Mouse (Mus musculus): ENCODE data around the gene Krtap5-4. TPM values are rescaled to one million over a fixed set of nuclear protein-coding genes. Genes with fewer than 3 reads are reported as not detected.

Krtap5-4 gene
- not detected in 2 replicates for polyA plus RNA-seq (2015; fragmentation: Nextera tagmentation; extraction: Ambion mirVana)

GRCm38 (mm10) chr7:142303249-142303648, at the start of gene Krtap5-4:
Gene Krtap5-4 (plus strand): TSS chr7:142303549.

GRCm38 (mm10) chr7:142258254-142258653, 45.1 kb upstream of the Krtap5-4 start, which contains the start of gene Gm2431:
Gene Gm2431 (minus strand): TSS chr7:142258354.

GRCm38 (mm10) chr7:142274263-142274662, 29.1 kb upstream of the Krtap5-4 start, which contains the start of gene Gm4559:
Gene Gm4559 (minus strand): TSS chr7:142274363.

DNA sequence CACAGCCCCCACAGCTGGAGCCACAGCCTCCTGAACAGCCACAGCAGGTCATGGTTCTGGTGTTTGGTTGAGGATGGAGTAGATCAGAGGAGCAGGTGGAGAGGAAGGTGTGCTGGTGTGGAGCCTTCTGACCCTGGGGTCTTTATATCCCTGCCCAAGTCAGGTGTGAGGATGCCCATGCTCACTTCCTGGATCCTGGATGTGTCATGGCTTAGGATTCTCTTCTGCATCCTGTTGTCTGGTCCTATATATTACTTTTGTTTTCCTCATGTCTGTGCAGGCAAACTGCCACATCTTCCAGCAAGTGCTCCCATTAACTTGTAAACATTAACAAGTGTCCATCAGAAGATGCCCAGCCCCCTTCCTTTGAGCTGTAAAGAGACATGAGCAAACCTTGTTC, 6.3 kb upstream of the Krtap5-4 start, which contains the start of gene Krtap5-1:
TSS of gene Krtap5-1 (minus strand) at position 101 of the 400 bp plus-strand sequence.

Other genes with a start within 250 kb of the Krtap5-4 start
- gene Mob2, start 242.5 kb upstream of the Krtap5-4 start, polyA plus RNA-seq (2015; fragmentation: Nextera tagmentation; extraction: Ambion mirVana), result 70.3 and 97.4 TPM in 2 replicates
- 10.1 and 15.8 TPM in 2 replicates for gene Dusp8, start 207.7 kb upstream of the Krtap5-4 start, polyA plus RNA-seq (2015; fragmentation: Nextera tagmentation; extraction: Ambion mirVana)
- gene Gm45618, start 182.8 kb upstream of the Krtap5-4 start, polyA plus RNA-seq (2015; fragmentation: Nextera tagmentation; extraction: Ambion mirVana), result not detected in 2 replicates
- gene Gm39115, start 167.5 kb upstream of the Krtap5-4 start, polyA plus RNA-seq (2015; fragmentation: Nextera tagmentation; extraction: Ambion mirVana), result not detected in 2 replicates
- not detected in 2 replicates for gene Gm45337, start 158.9 kb upstream of the Krtap5-4 start, polyA plus RNA-seq (2015; fragmentation: Nextera tagmentation; extraction: Ambion mirVana)
- gene Gm29735, start 146.4 kb upstream of the Krtap5-4 start, polyA plus RNA-seq (2015; fragmentation: Nextera tagmentation; extraction: Ambion mirVana), result not detected in 2 replicates
- gene Gm4553, start 137.8 kb upstream of the Krtap5-4 start, polyA plus RNA-seq (2015; fragmentation: Nextera tagmentation; extraction: Ambion mirVana), result not detected in 2 replicates
- gene Krtap5-2, start 127.5 kb upstream of the Krtap5-4 start, polyA plus RNA-seq (2015; fragmentation: Nextera tagmentation; extraction: Ambion mirVana), result not detected in 2 replicates
- not detected in 2 replicates for gene Gm10153, start 113.2 kb upstream of the Krtap5-4 start, polyA plus RNA-seq (2015; fragmentation: Nextera tagmentation; extraction: Ambion mirVana)
- gene Krtap5-3, start 102.2 kb upstream of the Krtap5-4 start, polyA plus RNA-seq (2015; fragmentation: Nextera tagmentation; extraction: Ambion mirVana), result not detected in 2 replicates
- not detected in 2 replicates for gene Gm7579, start 91.7 kb upstream of the Krtap5-4 start, polyA plus RNA-seq (2015; fragmentation: Nextera tagmentation; extraction: Ambion mirVana)
- not detected in 2 replicates for gene Krtap5-5, start 73.6 kb upstream of the Krtap5-4 start, polyA plus RNA-seq (2015; fragmentation: Nextera tagmentation; extraction: Ambion mirVana)
- not detected in 2 replicates for gene Gm40460, start 62.5 kb upstream of the Krtap5-4 start, polyA plus RNA-seq (2015; fragmentation: Nextera tagmentation; extraction: Ambion mirVana)
- gene Gm2431, start 45.2 kb upstream of the Krtap5-4 start, polyA plus RNA-seq (2015; fragmentation: Nextera tagmentation; extraction: Ambion mirVana), result not detected in 2 replicates
- gene Gm4559, start 29.2 kb upstream of the Krtap5-4 start, polyA plus RNA-seq (2015; fragmentation: Nextera tagmentation; extraction: Ambion mirVana), result not detected in 2 replicates
- not detected in 2 replicates for gene Krtap5-1, start 6.4 kb upstream of the Krtap5-4 start, polyA plus RNA-seq (2015; fragmentation: Nextera tagmentation; extraction: Ambion mirVana)
- 8.8 and 9.5 TPM in 2 replicates for gene Ifitm10, start 70.2 kb downstream of the Krtap5-4 start, polyA plus RNA-seq (2015; fragmentation: Nextera tagmentation; extraction: Ambion mirVana)
- 2.9 TPM in 1 of 2 replicates, not detected in the other for gene Gm49369, start 79.1 kb downstream of the Krtap5-4 start, polyA plus RNA-seq (2015; fragmentation: Nextera tagmentation; extraction: Ambion mirVana)
- 448 and 665 TPM in 2 replicates for gene Ctsd, start 84.5 kb downstream of the Krtap5-4 start, polyA plus RNA-seq (2015; fragmentation: Nextera tagmentation; extraction: Ambion mirVana)
- gene Syt8, start 131.3 kb downstream of the Krtap5-4 start, polyA plus RNA-seq (2015; fragmentation: Nextera tagmentation; extraction: Ambion mirVana), result 0.99 TPM in 1 of 2 replicates, not detected in the other
- gene Tnni2, start 138.3 kb downstream of the Krtap5-4 start, polyA plus RNA-seq (2015; fragmentation: Nextera tagmentation; extraction: Ambion mirVana), result 14.4 and 42.6 TPM in 2 replicates
- 34.1 and 44.4 TPM in 2 replicates for gene Lsp1, start 157.3 kb downstream of the Krtap5-4 start, polyA plus RNA-seq (2015; fragmentation: Nextera tagmentation; extraction: Ambion mirVana)
- 11.5 and 54.4 TPM in 2 replicates for gene Tnnt3, start 195.3 kb downstream of the Krtap5-4 start, polyA plus RNA-seq (2015; fragmentation: Nextera tagmentation; extraction: Ambion mirVana)
- 18.5 and 18.8 TPM in 2 replicates for gene Mrpl23, start 229.1 kb downstream of the Krtap5-4 start, polyA plus RNA-seq (2015; fragmentation: Nextera tagmentation; extraction: Ambion mirVana)